ENCODE assay signal across 10 mouse cellular contexts in the genomic region with DNA sequence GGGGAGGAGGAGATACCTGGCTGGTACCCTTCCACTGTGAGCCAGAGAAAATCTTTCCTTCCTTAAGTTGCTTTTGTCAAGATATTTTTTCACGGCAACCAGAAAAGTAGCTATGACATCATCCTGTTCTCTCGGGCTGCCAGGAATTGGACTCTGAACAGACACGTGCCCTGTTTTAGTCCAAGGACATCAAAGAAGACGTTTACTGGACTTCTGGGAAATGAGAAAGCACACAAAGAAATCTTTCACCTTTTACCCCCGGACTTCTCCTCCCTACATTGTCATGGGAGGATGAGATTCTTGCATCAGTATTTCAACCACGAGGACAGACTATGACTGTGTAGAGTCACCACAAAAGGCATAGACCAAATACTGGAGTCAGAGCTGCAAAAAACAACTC. TPM values are rescaled to one million over a fixed set of nuclear protein-coding genes. Genes with fewer than 3 reads are reported as not detected.
A peak's percentile ranks its signal among the peaks of the same experiment; 100 is the strongest.
DNase-seq lines count a peak whose midpoint lies in the region; ATAC-seq and TF ChIP-seq lines count a peak whose summit lies in the region.
"Had no signal": no experiment of that assay in that cellular context is flagged by ENCODE, and none has a peak within 500 bp of the region (broad histone marks: within the 10 kb centered on the region; RNA-seq: fewer than 3 reads in every experiment).

No protein-coding gene starts in this region.

- intact Hi-C loops in left cerebral cortex, adult 2 months (cut with DNase I), result no loop called here
- intact Hi-C loops in left cerebral cortex, postnatal 10 days (cut with DNase I), result no loop called here

- no peak overlapping the region for H3K27ac ChIP-seq in forebrain, embryonic 14.5 days (ENCODE audit: low read depth, low read length)
- H3K27ac ChIP-seq in forebrain, embryonic 15.5 days (replicated peaks), result no peak overlapping the region
- H3K27ac ChIP-seq in left cerebral cortex, adult 2 months, result 0 out of 2 replicates have a peak overlapping the region, but pooled peaks have one; percentile 8

- H3K4me1 ChIP-seq in forebrain, embryonic 14.5 days (ENCODE audit: control insufficient read depth, insufficient read depth, low read length), result peaks cover 22% of the 10 kb centered on the region
- peaks cover 23% of the 10 kb centered on the region for H3K4me1 ChIP-seq in forebrain, embryonic 15.5 days

- no peaks in the 10 kb centered on the region for H3K27me3 ChIP-seq in forebrain, embryonic 14.5 days (replicated peaks; ENCODE audit: control insufficient read depth, insufficient read depth, low read length)
- no peaks in the 10 kb centered on the region for H3K27me3 ChIP-seq in forebrain, embryonic 15.5 days

- no peak overlapping the region for H3K4me2 ChIP-seq in forebrain, embryonic 14.5 days (ENCODE audit: low read length)
- H3K4me2 ChIP-seq in forebrain, embryonic 15.5 days (replicated peaks), result no peak overlapping the region

- H3K4me3 ChIP-seq in forebrain, embryonic 14.5 days (ENCODE audit: low read depth, low read length), result no peak overlapping the region
- no peak overlapping the region for H3K4me3 ChIP-seq in forebrain, embryonic 15.5 days
- no peak overlapping the region for H3K4me3 ChIP-seq in left cerebral cortex, adult 2 months

- TF ChIP-seq CTCF in left cerebral cortex, adult 2 months (IDR thresholded peaks at IDR 0.05), result no peak

- no peak overlapping the region for H3K9ac ChIP-seq in forebrain, embryonic 14.5 days (ENCODE audit: low read length)
- H3K9ac ChIP-seq in forebrain, embryonic 15.5 days (replicated peaks), result no peak overlapping the region

- DNase-seq in forebrain, embryonic 14.5 days (ENCODE audit: low spot score), result peak; percentile 48
- DNase-seq in left cerebral cortex, adult 2 months (ENCODE audit: extremely low spot score in 1 of 2, low spot score in 2 of 2), result no peak
- DNase-seq in left cerebral cortex, postnatal 10 days (ENCODE audit: extremely low spot score in 1 of 2, low spot score in 2 of 2), result no peak
- peak; percentile 26 for DNase-seq in brain, adult 2 months (ENCODE audit: low read depth, low spot score)
- DNase-seq in skeletal muscle tissue, adult 2 months (ENCODE audit: low read depth, low spot score), result peak; percentile 62
- no peak for DNase-seq in ovary, adult 18-20 months (ENCODE audit: low spot score)
- no peak for DNase-seq in left cerebral cortex, adult 11 months (ENCODE audit: low spot score)

- H3K9me3 ChIP-seq in forebrain, embryonic 14.5 days (replicated peaks; ENCODE audit: control insufficient read depth, low read length), result no peaks in the 10 kb centered on the region
- H3K9me3 ChIP-seq in forebrain, embryonic 15.5 days, result no peaks in the 10 kb centered on the region

- no peaks in the 10 kb centered on the region for H3K36me3 ChIP-seq in forebrain, embryonic 14.5 days (ENCODE audit: control insufficient read depth, insufficient read depth, low read length)
- no peaks in the 10 kb centered on the region for H3K36me3 ChIP-seq in forebrain, embryonic 15.5 days

- WGBS in forebrain, embryonic 14.5 days, result 8% methylated on average over 6 of the region's 6 CpGs
- 13% methylated on average over 6 of the region's 6 CpGs for WGBS in forebrain, embryonic 15.5 days

- ATAC-seq in forebrain, embryonic 14.5 days, result no peak
- no peak for ATAC-seq in forebrain, embryonic 15.5 days (replicated peaks)

RNA-seq across cellular contexts. Expression of gene Hspb8, which starts 14.7 kb away (rescaled TPM):
- polyA plus RNA-seq in forebrain, embryonic 14.5 days (2014; fragmentation: Nextera tagmentation; extraction: Ambion mirVana), result 5.4 and 5.9 TPM in 2 replicates
- 5.6 and 5.7 TPM in 2 replicates for polyA plus RNA-seq in forebrain, embryonic 15.5 days (2015; fragmentation: Nextera tagmentation; extraction: Ambion mirVana)
- total RNA-seq in left cerebral cortex, adult 2 months (2021), result 10 to 100 TPM; 11.0 to 12.6 TPM
- total RNA-seq in left cerebral cortex, postnatal 10 days (2021), result 1 to 10 TPM; 4.1 to 6.3 TPM
- total RNA-seq: hematopoietic stem cell, adult 5-6 weeks; megakaryocyte, adult 5-6 weeks had no signal

Comparison
In these comparisons a context has a peak if more than half of its experiments do, and no peak if none do; other contexts are left out.
1. DNase-seq: peak in forebrain, embryonic 14.5 days (single experiment), brain, adult 2 months (single experiment) and skeletal muscle tissue, adult 2 months (single experiment); none in left cerebral cortex, adult 2 months (0 of 2), left cerebral cortex, postnatal 10 days (0 of 2), ovary, adult 18-20 months (single experiment) and left cerebral cortex, adult 11 months (single experiment).